ENCODE assay signal across 25 mouse cellular contexts in the genomic region with DNA sequence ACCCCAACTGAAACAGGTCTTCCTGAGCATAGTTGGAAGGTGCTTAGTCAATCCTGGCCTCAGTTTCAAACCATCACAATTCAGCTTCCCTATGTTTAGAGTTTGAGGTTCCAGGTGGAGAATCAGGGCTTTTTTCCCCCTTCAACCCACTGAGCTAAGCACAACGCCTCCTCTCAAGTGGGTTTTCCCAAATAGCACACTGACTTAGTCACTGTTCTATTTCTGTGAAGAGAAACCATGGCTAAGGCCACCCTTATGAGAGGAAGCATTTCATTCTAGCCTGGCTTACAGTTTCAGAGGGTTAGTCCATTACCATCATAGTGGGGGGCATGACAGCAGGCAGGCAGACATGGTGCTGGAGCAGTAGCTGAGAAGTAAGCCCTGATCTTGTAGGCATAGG.
"Had no signal": no experiment of that assay in that cellular context is flagged by ENCODE, and none has a peak within 500 bp of the region (broad histone marks: within the 10 kb centered on the region; RNA-seq: fewer than 3 reads in every experiment).

No protein-coding gene starts in this region.

- H3K4me3 ChIP-seq: heart, adult 2 months; heart, embryonic 13.5 days; heart, embryonic 15.5 days; hindbrain, embryonic 13.5 days; hindbrain, embryonic 15.5 days; kidney, embryonic 15.5 days; layer of hippocampus, adult 2 months; left cerebral cortex, adult 2 months; limb, embryonic 10.5 days; limb, embryonic 12.5 days; liver, embryonic 13.5 days; liver, embryonic 15.5 days had no signal

- DNase-seq: gastrocnemius, postnatal 14 days; gastrocnemius, postnatal 36 days; heart, adult 11 months; heart, adult 2 months; heart, postnatal 14 days; heart, postnatal 36 days; kidney, adult 11 months; kidney, adult 2 months; kidney, adult 9 months; kidney, postnatal 14 days; kidney, postnatal 4 days; liver; liver, embryonic 13.5 days had no signal

- H3K27ac ChIP-seq: heart, adult 2 months; heart, embryonic 13.5 days; heart, embryonic 15.5 days; hindbrain, embryonic 13.5 days; hindbrain, embryonic 15.5 days; hindbrain, postnatal 0 days; kidney, embryonic 15.5 days; kidney, postnatal 0 days; layer of hippocampus, adult 2 months; left cerebral cortex, adult 2 months; limb, embryonic 10.5 days; limb, embryonic 12.5 days; liver, embryonic 13.5 days; liver, embryonic 15.5 days had no signal

- H3K4me1 ChIP-seq: heart, embryonic 13.5 days; heart, embryonic 15.5 days; hindbrain, embryonic 13.5 days; hindbrain, embryonic 15.5 days; kidney, embryonic 15.5 days; liver, embryonic 13.5 days; liver, embryonic 15.5 days had no signal
